Mouse (Mus musculus): ENCODE data around the gene Coq3. TPM values are rescaled to one million over a fixed set of nuclear protein-coding genes. Genes with fewer than 3 reads are reported as not detected.

Gene Coq3
- polyA plus RNA-seq (2015; fragmentation: Nextera tagmentation; extraction: Ambion mirVana) = 11.8 and 12.8 TPM in 2 replicates

GRCm38 (mm10) chr4:21879565-21880220, at the start of gene Coq3:
Gene Coq3 (plus strand): TSS chr4:21879673.
- peak within 1 kb of the TSS; percentile 78 for H3K4me3 ChIP-seq (replicated peaks)
- peak; percentile 68 for DNase-seq
- under 1% methylated on average over 51 of the region's 51 CpGs for WGBS (ENCODE audit: insufficient replicate concordance)

GRCm38 (mm10) chr4:21832844-21833243, 46.6 kb upstream of the Coq3 start:
- Histone ChIP-seq H3K4me3 (replicated peaks) (no peak overlapping the region), H3K4me2 (no peak overlapping the region), H3K4me1 (replicated peaks) (no peaks in the 10 kb centered on the region), H3K9ac (no peak overlapping the region), H3K9me3 (replicated peaks) (no peaks in the 10 kb centered on the region), H3K27ac (no peak overlapping the region), H3K27me3 (no peaks in the 10 kb centered on the region), H3K36me3 (peaks cover 44% of the 10 kb centered on the region)
- no peak for DNase-seq
- WGBS (ENCODE audit: insufficient replicate concordance) = 88% methylated on average over 8 of the region's 8 CpGs
- no peak for ATAC-seq (ENCODE audit: low read depth)

More at GRCm38 (mm10) chr4:21879565-21880220, at the start of gene Coq3:
- Histone ChIP-seq H3K9me3 (replicated peaks) (no peaks in the 10 kb centered on the region), H3K4me2 (peak within 1 kb of the TSS; percentile 76), H3K9ac (peak within 1 kb of the TSS; percentile 77), H3K4me1 (replicated peaks) (peaks cover 33% of the 10 kb centered on the region), H3K27ac (peak within 1 kb of the TSS; percentile 92), H3K36me3 (peaks cover 21% of the 10 kb centered on the region; the same call in 1 of the 2 replicates), H3K27me3 (no peaks in the 10 kb centered on the region)
- ATAC-seq (ENCODE audit: low read depth) = peak; percentile 88

GRCm38 (mm10) chr4:21847481-21848286, 31.8 kb upstream of the Coq3 start, which contains the start of gene Pnisr:
Gene Pnisr (plus strand): TSS chr4:21847583.
- Histone ChIP-seq H3K36me3 (peaks cover 5% of the 10 kb centered on the region; the same call in 1 of the 2 replicates), H3K4me2 (peak within 1 kb of the TSS; percentile 72), H3K4me1 (replicated peaks) (peaks cover 20% of the 10 kb centered on the region), H3K4me3 (replicated peaks) (peak within 1 kb of the TSS; percentile 89), H3K27me3 (no peaks in the 10 kb centered on the region), H3K9ac (peak within 1 kb of the TSS; percentile 91), H3K27ac (peak within 1 kb of the TSS; percentile 93), H3K9me3 (replicated peaks) (no peaks in the 10 kb centered on the region)
- ATAC-seq (ENCODE audit: low read depth) (peak; percentile 95), DNase-seq (peak; percentile 91)
- WGBS (ENCODE audit: insufficient replicate concordance) = under 1% methylated on average over 50 of the region's 50 CpGs

DNA sequence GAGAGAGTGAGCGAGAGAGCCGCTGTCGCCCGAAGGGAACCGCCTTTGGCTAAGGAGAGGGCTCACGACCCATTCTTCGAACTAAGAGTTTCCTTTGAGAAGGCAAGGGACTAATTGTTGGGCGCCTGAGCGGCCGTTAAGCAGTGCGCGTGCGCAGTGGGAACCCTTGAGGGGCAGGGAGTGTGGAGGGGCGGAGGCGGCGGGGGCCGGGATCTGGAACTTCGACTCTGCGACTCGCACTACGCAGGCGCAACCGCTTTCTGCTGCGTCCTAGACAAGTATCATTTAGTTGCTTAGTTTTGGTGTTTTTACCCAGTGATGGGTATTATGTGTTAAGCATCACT, 31.2 kb upstream of the Coq3 start:
- H3K9ac ChIP-seq = peak overlapping the region; percentile 91
- ATAC-seq (ENCODE audit: low read depth) (peak; percentile 87), DNase-seq (peak; percentile 85)
- peaks cover 5% of the 10 kb centered on the region; the same call in 1 of the 2 replicates for H3K36me3 ChIP-seq
- peaks cover 20% of the 10 kb centered on the region for H3K4me1 ChIP-seq (replicated peaks)
- no peaks in the 10 kb centered on the region for H3K9me3 ChIP-seq (replicated peaks)
- peak overlapping the region; percentile 89 for H3K4me3 ChIP-seq (replicated peaks)
- H3K27ac ChIP-seq = peak overlapping the region; percentile 93
- H3K27me3 ChIP-seq = no peaks in the 10 kb centered on the region
- peak overlapping the region; percentile 67 for H3K4me2 ChIP-seq
- under 1% methylated on average over 24 of the region's 24 CpGs for WGBS (ENCODE audit: insufficient replicate concordance)

- no peaks in the 10 kb centered on the region for H3K27me3 ChIP-seq
- peaks cover 65% of the 10 kb centered on the region for H3K36me3 ChIP-seq
- DNase-seq (no peak), ATAC-seq (ENCODE audit: low read depth) (no peak)
- no peak overlapping the region for H3K9ac ChIP-seq
- H3K4me2 ChIP-seq = no peak overlapping the region
- H3K4me1 ChIP-seq (replicated peaks) = no peaks in the 10 kb centered on the region
- no peak overlapping the region for H3K27ac ChIP-seq
- 91% methylated on average over 1 of the region's 1 CpGs for WGBS (ENCODE audit: insufficient replicate concordance)
- H3K9me3 ChIP-seq (replicated peaks) = no peaks in the 10 kb centered on the region
- H3K4me3 ChIP-seq (replicated peaks) = no peak overlapping the region
These were observed 22.0 kb upstream of the Coq3 start for GRCm38 (mm10) chr4:21857481-21857880.

DNA sequence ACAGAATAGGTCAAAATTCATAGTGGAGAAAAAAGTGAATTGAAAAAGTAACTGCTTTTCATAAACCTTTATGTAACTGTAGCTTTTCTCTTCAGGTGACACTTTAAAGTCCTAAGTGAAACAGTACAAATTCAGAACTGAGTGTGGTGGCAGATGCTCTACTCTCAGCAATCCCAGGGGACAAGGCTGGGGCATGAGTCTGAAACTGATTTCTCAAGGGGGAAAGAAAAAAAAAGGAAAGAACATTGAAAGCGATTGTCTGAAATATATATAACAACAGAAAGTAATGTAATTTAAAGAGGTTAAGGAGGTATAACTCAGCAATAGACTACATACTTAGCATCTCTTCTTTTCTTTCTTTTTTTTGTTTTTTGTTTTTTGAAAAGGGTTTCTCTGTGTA, 14.2 kb upstream of the Coq3 start:
- no peak overlapping the region for H3K27ac ChIP-seq
- peaks cover 75% of the 10 kb centered on the region for H3K36me3 ChIP-seq
- 94% methylated on average over 1 of the region's 1 CpGs for WGBS (ENCODE audit: insufficient replicate concordance)
- DNase-seq (no peak), ATAC-seq (ENCODE audit: low read depth) (no peak)
- H3K9me3 ChIP-seq (replicated peaks) = no peaks in the 10 kb centered on the region
- H3K4me1 ChIP-seq (replicated peaks) = no peaks in the 10 kb centered on the region
- no peak overlapping the region for H3K9ac ChIP-seq
- H3K4me2 ChIP-seq = no peak overlapping the region
- no peaks in the 10 kb centered on the region for H3K27me3 ChIP-seq
- no peak overlapping the region for H3K4me3 ChIP-seq (replicated peaks)

GRCm38 (mm10) chr4:21878776-21879175, 697 bp upstream of the Coq3 start:
- no peak overlapping the region for H3K27ac ChIP-seq
- peak overlapping the region; percentile 78 for H3K4me3 ChIP-seq (replicated peaks)
- 24% methylated on average over 6 of the region's 6 CpGs for WGBS (ENCODE audit: insufficient replicate concordance)
- no peak for DNase-seq
- H3K9ac ChIP-seq = peak overlapping the region; percentile 77; the same call in 1 of the 2 replicates
- ATAC-seq (ENCODE audit: low read depth) = no peak
- H3K4me2 ChIP-seq = peak overlapping the region; percentile 76
- H3K36me3 ChIP-seq = peaks cover 29% of the 10 kb centered on the region
- no peaks in the 10 kb centered on the region for H3K27me3 ChIP-seq
- peaks cover 33% of the 10 kb centered on the region for H3K4me1 ChIP-seq (replicated peaks)
- H3K9me3 ChIP-seq (replicated peaks) = no peaks in the 10 kb centered on the region

- DNase-seq = peak; percentile 17
- no peaks in the 10 kb centered on the region for H3K9me3 ChIP-seq (replicated peaks)
These were observed 3.3 kb downstream of the Coq3 start for GRCm38 (mm10) chr4:21882806-21883205.

GRCm38 (mm10) chr4:21885831-21886230, 6.4 kb downstream of the Coq3 start:
- Histone ChIP-seq H3K36me3 (peaks cover 6% of the 10 kb centered on the region; the same call in 1 of the 2 replicates), H3K4me2 (no peak overlapping the region), H3K4me1 (replicated peaks) (peaks cover 18% of the 10 kb centered on the region), H3K9me3 (replicated peaks) (no peaks in the 10 kb centered on the region), H3K4me3 (replicated peaks) (no peak overlapping the region), H3K27ac (no peak overlapping the region), H3K27me3 (no peaks in the 10 kb centered on the region), H3K9ac (no peak overlapping the region)
- no peak for DNase-seq
- WGBS (ENCODE audit: insufficient replicate concordance) = 79% methylated on average over 8 of the region's 8 CpGs
- no peak for ATAC-seq (ENCODE audit: low read depth)

More at GRCm38 (mm10) chr4:21882806-21883205, 3.3 kb downstream of the Coq3 start:
- peaks cover 6% of the 10 kb centered on the region; the same call in 1 of the 2 replicates for H3K36me3 ChIP-seq
- no peak overlapping the region for H3K4me3 ChIP-seq (replicated peaks)
- no peak overlapping the region for H3K9ac ChIP-seq
- no peak overlapping the region for H3K4me2 ChIP-seq
- H3K27me3 ChIP-seq = no peaks in the 10 kb centered on the region
- peaks cover 33% of the 10 kb centered on the region for H3K4me1 ChIP-seq (replicated peaks)
- WGBS (ENCODE audit: insufficient replicate concordance) = 69% methylated on average over 6 of the region's 6 CpGs
- H3K27ac ChIP-seq = no peak overlapping the region
- peak; percentile 59 for ATAC-seq (ENCODE audit: low read depth)

GRCm38 (mm10) chr4:21930971-21931771, 51.7 kb downstream of the Coq3 start, which contains the start of gene Faxc:
Gene Faxc (plus strand): TSS chr4:21931329.
- no peak for DNase-seq
- 2% methylated on average over 61 of the region's 83 CpGs for WGBS (ENCODE audit: insufficient replicate concordance)
- no peak within 1 kb of the TSS for H3K27ac ChIP-seq
- peak within 1 kb of the TSS; percentile 56 for H3K4me3 ChIP-seq (replicated peaks)
- peak within 1 kb of the TSS; percentile 45; the same call in 1 of the 2 replicates for H3K9ac ChIP-seq
- peak; percentile 36; the same call in 1 of the 2 replicates for ATAC-seq (ENCODE audit: low read depth)
- no peaks in the 10 kb centered on the region for H3K9me3 ChIP-seq (replicated peaks)
- peaks cover 51% of the 10 kb centered on the region for H3K27me3 ChIP-seq
- H3K4me1 ChIP-seq (replicated peaks) = no peaks in the 10 kb centered on the region; the same call in 1 of the 2 replicates
- no peaks in the 10 kb centered on the region for H3K36me3 ChIP-seq
- H3K4me2 ChIP-seq = peak within 1 kb of the TSS; percentile 74

All from liver, embryonic 13.5 days (tissue).